Mouse (Mus musculus) lung, embryonic 15.5 days (tissue): Measurements from ENCODE around the gene Il17rb. TPM values are rescaled to one million over a fixed set of nuclear protein-coding genes. Genes with fewer than 3 reads are reported as not detected.

Source experiments
- ATAC-seq: fragments of 200-750 bp; cut with Nextera tagmentation; 2 replicates; pipeline ENCODE4 v1.8.0; 2017; ENCODE audit warnings: moderate number of reproducible peaks, borderline replicate concordance; ENCODE audit not compliant: low FRiP score, low TSS enrichment; ENCODE audit errors: extremely low read depth
- H3K27ac ChIP-seq: fragments of 300-500 bp; sonication (generic); 2 replicates; pipeline ENCODE4 v1.5.1; 2015; ENCODE audit warnings: moderate library complexity, mild to moderate bottlenecking, inconsistent platforms
- H3K27me3 ChIP-seq: fragments of 300-500 bp; sonication (generic); 2 replicates; pipeline ENCODE4 v1.6.1; 2015; ENCODE audit warnings: inconsistent platforms
- H3K36me3 ChIP-seq: fragments of 300-500 bp; sonication (generic); 2 replicates; pipeline ENCODE4 v1.6.1; 2015; ENCODE audit warnings: inconsistent platforms
- H3K4me1 ChIP-seq: fragments of 300-500 bp; sonication (generic); 2 replicates; pipeline ENCODE4 v1.6.1; 2015; ENCODE audit warnings: inconsistent platforms
- H3K4me2 ChIP-seq: fragments of 300-500 bp; sonication (generic); 2 replicates; pipeline ENCODE4 v1.6.1; 2015; ENCODE audit warnings: inconsistent platforms, mild to moderate bottlenecking, moderate library complexity
- H3K4me3 ChIP-seq: fragments of 300-500 bp; sonication (generic); 2 replicates; pipeline ENCODE4 v1.5.1; 2015; ENCODE audit warnings: mild to moderate bottlenecking, inconsistent platforms
- H3K9ac ChIP-seq: fragments of 300-500 bp; sonication (generic); 2 replicates; pipeline ENCODE4 v1.6.1; 2015; ENCODE audit warnings: inconsistent platforms
- H3K9me3 ChIP-seq: fragments of 300-500 bp; sonication (generic); 2 replicates; pipeline ENCODE4 v1.6.1; 2016; ENCODE audit warnings: inconsistent platforms
- WGBS: fragments of 180-500 bp; shearing (Covaris S2); methylation state at CpG from one replicate; pipeline ENCODE4 v1.1.7; 2015; 5-methylcytosine and 5-hydroxymethylcytosine counted together
- polyA plus RNA-seq: library from polyadenylated mRNA; unstranded; fragments of >200 nt; fragmentation: Nextera tagmentation; extraction: Ambion mirVana; gene quantifications from 2 replicates; pipeline ENCODE4 v1.2.1, GENCODE M21; 2015

The Il17rb gene
- 1.1 and 1.7 TPM in 2 replicates for polyA plus RNA-seq

DNA sequence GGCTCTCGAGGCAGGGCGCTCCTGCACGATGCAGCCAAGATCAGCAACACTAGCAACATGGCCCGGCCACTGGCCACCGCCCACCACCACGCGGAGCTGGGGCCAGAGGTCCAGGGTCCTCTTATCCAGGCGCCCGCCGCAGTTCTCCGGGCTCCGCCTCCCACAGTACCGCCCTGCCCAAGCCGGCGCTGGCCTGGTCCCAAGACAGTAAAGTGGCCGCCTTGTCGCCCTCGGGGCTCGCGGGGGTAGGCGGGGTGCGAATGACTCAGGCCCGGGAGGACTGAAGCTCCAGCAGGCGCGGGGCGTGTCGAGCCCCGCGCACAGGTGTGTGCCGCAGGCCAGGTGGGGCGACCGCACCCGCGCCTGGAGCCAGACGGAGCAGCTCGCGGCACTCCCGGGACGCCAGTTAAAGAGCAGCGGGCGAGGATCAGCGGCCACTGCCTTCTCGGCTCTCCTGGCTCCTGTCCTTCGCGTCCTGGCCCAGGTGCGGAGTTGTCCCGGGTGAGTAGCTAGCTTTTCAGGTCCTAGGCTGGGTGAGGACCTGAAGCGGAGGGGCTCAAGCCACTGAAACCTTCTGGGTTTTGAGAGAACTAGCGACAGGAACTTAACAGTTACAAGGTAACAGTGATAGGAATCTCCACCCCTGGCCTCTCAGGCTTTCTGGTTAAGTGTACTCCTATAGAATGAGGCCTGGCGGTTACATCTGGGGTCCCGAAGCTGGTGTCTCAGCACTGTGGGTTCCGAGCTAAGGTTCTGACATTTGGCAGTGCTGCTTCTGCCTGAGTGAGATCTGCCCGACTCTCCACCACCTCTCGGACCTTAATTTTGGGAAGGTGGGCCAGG is at the start of gene Il17rb, which contains the start of gene Chdh:
Gene Il17rb, minus strand, starts transcription at position 164 of the 843 bp plus-strand sequence.
Gene Chdh, plus strand, starts transcription at position 291 of the 843 bp plus-strand sequence.
- WGBS: 7% methylated on average over 53 of the region's 54 CpGs
- Histone ChIP-seq H3K9ac (peak within 1 kb of the TSS; percentile 42; the same call in 1 of the 2 replicates), H3K4me2 (peak within 1 kb of the TSS; percentile 93), H3K36me3 (no peaks in the 10 kb centered on the region), H3K27ac (0 out of 2 replicates have a peak within 1 kb of the TSS, but pooled peaks have one; percentile 34), H3K27me3 (no peaks in the 10 kb centered on the region), H3K4me1 (peaks cover 24% of the 10 kb centered on the region), H3K4me3 (peak within 1 kb of the TSS; percentile 44), H3K9me3 (no peaks in the 10 kb centered on the region)
- ATAC-seq: peak; percentile 81

DNA sequence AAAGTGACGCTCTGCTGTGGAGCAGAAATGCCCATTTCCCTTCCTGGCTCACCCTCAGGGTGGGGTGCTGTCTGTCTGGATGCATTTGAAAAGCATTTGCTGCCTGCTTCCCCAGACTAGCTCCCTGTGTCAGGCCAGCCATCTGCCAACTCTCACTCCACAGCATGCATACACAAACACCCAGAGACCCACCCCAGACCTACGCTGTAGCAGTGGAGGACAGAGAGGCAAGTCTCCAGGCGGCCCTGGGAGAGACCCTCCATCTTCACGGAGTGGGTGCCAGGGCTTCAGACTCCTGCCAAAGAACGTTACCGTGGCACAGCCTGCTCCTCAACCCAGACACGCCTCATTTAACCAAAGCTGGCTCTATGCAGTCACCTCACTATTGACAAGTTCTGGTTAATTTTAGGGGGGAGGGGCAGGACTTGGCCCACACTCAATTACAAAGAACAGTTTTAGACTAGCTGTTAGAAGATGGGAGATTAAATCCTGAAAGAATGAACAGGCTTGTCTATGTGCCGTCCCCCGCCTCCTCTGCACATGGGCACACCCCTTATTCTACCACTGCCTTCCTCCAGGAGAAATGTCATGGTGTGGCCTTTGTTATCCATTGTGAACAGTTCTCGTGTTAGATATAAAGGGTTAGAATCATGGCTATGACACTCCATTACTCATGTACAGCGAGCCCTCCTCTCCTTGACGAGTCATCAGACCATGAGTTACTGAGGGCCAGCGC is 47.5 kb upstream of the Il17rb start:
- H3K4me3 ChIP-seq: no peak overlapping the region
- H3K27me3 ChIP-seq: no peaks in the 10 kb centered on the region
- ATAC-seq: peak; percentile 90
- peaks cover 28% of the 10 kb centered on the region for H3K4me1 ChIP-seq
- no peaks in the 10 kb centered on the region for H3K36me3 ChIP-seq
- peak overlapping the region; percentile 82 for H3K27ac ChIP-seq
- H3K9me3 ChIP-seq: no peaks in the 10 kb centered on the region
- 37% methylated on average over 13 of the region's 13 CpGs for whole genome bisulfite sequencing
- H3K4me2 ChIP-seq: peak overlapping the region; percentile 16; the same call in 1 of the 2 replicates
- no peak overlapping the region for H3K9ac ChIP-seq

DNA sequence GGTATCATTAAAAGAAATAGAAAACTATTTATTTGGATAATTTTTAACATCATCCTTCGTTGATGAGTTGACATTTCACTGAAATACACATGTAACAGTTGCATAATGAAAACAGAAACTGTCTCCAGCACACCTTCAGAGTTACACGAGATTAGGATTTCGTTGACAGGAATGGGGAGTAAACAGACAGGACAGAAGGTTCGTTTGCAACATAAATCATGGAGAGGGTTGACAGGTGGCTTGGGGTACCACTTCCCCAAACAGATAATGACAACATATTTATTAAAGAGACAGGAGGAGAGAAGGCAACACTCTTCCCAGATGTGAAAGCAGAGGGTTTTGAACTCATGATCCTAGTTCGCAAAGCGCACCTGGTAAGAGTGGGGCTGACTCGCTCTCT is 46.2 kb upstream of the Il17rb start:
- Histone ChIP-seq H3K4me3 (no peak overlapping the region), H3K4me1 (peaks cover 28% of the 10 kb centered on the region), H3K27me3 (no peaks in the 10 kb centered on the region), H3K4me2 (no peak overlapping the region), H3K36me3 (no peaks in the 10 kb centered on the region), H3K9me3 (no peaks in the 10 kb centered on the region), H3K27ac (peak overlapping the region; percentile 66; the same call in 1 of the 2 replicates), H3K9ac (no peak overlapping the region)
- no peak for ATAC-seq
- 54% methylated on average over 7 of the region's 7 CpGs for WGBS

DNA sequence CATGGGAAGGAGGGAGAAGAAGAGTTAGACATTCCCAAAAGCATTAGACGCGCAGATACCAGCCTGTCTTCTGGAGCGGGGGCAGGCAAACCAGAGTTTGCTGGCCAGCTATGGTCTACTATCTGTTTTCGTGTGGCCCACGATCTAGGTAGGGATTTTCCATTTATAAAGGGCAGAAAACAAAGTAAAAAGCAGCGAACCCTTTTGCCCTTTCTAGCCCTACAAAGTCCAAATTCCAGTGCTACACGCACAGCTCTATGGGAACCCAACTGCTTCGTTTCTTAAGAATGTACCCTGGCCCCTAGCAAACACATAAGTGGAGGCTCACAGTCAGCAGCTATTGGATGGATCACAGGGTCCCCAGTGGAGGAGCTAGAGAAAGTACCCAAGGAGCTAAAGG is 41.6 kb upstream of the Il17rb start:
- Histone ChIP-seq H3K36me3 (no peaks in the 10 kb centered on the region), H3K4me2 (no peak overlapping the region), H3K27me3 (no peaks in the 10 kb centered on the region), H3K27ac (no peak overlapping the region), H3K9me3 (no peaks in the 10 kb centered on the region), H3K4me1 (peaks cover 4% of the 10 kb centered on the region; the same call in 1 of the 2 replicates), H3K9ac (no peak overlapping the region), H3K4me3 (no peak overlapping the region)
- WGBS: 82% methylated on average over 8 of the region's 8 CpGs
- ATAC-seq: no peak

DNA sequence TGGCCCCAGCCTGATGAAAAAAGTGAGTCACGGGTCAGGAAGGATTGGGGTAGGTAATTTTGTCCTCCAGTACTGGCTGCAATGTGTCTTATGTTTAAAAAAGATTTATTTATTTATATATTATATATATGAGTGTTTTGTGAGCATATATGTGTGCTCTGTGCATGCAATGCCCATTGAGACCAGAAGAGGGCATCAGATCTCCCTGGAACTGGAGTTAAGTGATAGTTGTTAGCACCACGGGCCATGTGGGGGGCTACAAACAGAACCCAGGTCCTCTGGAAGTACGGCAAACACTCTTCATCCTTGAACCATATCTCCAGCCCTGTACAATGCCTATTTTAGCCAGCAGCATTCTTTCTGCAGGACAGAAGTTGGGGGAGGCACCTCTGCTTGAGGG is 39.4 kb upstream of the Il17rb start:
- Histone ChIP-seq H3K27ac (no peak overlapping the region), H3K36me3 (no peaks in the 10 kb centered on the region; the same call in 1 of the 2 replicates), H3K27me3 (no peaks in the 10 kb centered on the region), H3K4me1 (no peaks in the 10 kb centered on the region), H3K9ac (no peak overlapping the region), H3K4me3 (no peak overlapping the region), H3K9me3 (no peaks in the 10 kb centered on the region), H3K4me2 (no peak overlapping the region)
- no peak for ATAC-seq
- WGBS: 71% methylated on average over 3 of the region's 3 CpGs

DNA sequence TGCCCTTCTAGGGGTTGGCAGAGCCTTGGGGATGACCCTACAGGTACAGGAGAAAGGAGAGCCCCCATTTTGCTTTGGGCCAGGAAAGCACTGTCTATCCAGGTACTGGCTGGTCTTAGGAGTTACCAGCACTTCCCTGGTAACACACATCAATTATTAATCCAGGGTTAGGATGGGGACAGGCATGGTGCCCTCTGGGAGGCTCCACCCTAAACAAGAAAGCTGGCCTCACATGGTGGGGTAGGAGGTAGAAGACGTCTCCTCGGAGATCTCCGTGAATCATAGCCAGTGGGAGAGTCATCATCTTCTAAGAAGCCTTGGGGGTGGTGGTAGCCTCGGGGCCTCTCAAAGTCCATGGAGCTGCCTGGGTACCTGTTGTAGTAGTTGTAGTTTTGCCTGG is 38.3 kb upstream of the Il17rb start:
- no peak for ATAC-seq
- H3K27ac ChIP-seq: no peak overlapping the region
- no peaks in the 10 kb centered on the region for H3K4me1 ChIP-seq
- H3K27me3 ChIP-seq: no peaks in the 10 kb centered on the region
- H3K9me3 ChIP-seq: no peaks in the 10 kb centered on the region
- H3K4me3 ChIP-seq: no peak overlapping the region
- no peak overlapping the region for H3K4me2 ChIP-seq
- H3K9ac ChIP-seq: no peak overlapping the region
- WGBS: 92% methylated on average over 4 of the region's 4 CpGs
- no peaks in the 10 kb centered on the region; the same call in 1 of the 2 replicates for H3K36me3 ChIP-seq

DNA sequence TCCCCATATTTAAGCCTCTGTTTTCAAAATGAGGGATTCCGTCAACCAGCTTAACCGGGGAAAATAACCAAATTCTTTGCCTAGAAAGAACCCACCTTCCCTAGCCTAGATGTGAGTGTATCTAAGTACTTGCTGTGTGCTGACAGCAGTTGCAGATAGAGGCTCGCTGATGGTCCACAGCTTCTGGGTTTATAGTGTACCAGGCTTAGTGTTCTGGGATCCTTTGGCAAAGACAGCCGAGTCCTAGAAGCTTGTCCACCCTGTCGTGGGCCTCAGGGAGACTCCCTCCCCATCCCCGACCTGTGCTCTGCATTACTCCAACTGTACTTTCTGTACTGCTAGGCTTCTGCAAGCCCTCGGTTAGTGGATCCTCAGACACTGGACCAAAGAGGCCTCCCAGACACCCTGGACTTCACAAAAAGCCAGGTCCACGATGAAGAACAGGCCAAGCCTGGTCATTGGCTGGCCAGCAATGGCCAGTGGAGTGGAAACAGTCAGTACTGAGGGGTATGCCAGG is 37.1 kb upstream of the Il17rb start:
- no peak for ATAC-seq
- no peaks in the 10 kb centered on the region for H3K4me1 ChIP-seq
- no peak overlapping the region for H3K4me3 ChIP-seq
- H3K27me3 ChIP-seq: no peaks in the 10 kb centered on the region
- WGBS: 79% methylated on average over 8 of the region's 8 CpGs
- no peak overlapping the region for H3K9ac ChIP-seq
- H3K27ac ChIP-seq: no peak overlapping the region
- no peak overlapping the region for H3K4me2 ChIP-seq
- no peaks in the 10 kb centered on the region; the same call in 1 of the 2 replicates for H3K36me3 ChIP-seq
- H3K9me3 ChIP-seq: no peaks in the 10 kb centered on the region

DNA sequence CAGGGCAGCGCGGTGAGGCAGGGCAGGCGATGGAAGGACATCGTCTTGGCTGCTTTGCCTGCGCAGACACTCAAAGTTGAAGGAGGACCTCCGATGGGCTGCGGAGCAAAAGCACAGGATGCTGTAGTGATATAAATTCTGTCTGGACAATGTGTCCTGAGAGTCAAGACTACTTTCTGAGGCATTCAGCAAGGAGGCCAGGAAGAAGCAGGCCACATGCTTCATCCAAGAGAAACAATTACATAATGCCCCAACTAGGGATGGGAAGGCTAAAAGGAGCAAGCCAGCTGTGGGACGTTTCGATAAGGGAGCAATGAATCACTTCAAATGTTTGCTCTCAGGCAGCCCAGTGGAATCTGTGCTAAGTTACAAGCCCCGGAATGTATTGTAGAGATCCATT is 36.5 kb upstream of the Il17rb start:
- H3K27me3 ChIP-seq: no peaks in the 10 kb centered on the region
- H3K9me3 ChIP-seq: no peaks in the 10 kb centered on the region
- H3K4me1 ChIP-seq: no peaks in the 10 kb centered on the region
- H3K27ac ChIP-seq: no peak overlapping the region
- H3K4me2 ChIP-seq: no peak overlapping the region
- H3K9ac ChIP-seq: no peak overlapping the region
- no peaks in the 10 kb centered on the region; the same call in 1 of the 2 replicates for H3K36me3 ChIP-seq
- H3K4me3 ChIP-seq: no peak overlapping the region
- ATAC-seq: no peak
- WGBS: 66% methylated on average over 10 of the region's 10 CpGs

DNA sequence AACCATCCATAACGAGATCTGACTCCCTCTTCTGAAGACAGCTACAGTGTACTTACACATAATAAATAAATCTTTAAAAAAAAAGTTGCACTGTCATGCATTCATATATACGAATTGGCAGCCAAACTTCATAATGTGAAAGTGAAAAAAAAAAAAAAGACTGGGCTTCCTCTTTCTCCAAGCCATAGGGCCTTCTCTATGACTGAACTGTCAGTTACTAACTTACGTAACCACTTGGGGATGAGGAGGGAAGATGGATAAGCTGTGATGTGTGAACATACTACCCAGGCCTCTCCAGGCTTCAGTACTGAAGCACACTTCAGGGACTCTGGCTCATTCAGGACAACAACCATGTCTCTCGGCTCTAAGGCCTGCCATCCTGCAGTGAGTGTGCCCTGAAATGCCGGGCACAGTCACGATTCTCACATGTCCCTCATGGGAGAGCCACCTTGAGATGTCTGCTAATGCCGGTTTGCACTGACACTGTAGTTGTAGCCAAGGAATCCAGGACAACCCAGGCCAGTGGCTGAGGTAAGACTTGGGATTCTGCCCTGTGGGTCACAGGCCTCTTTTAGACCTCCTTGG is 34.8 kb upstream of the Il17rb start:
- H3K4me3 ChIP-seq: no peak overlapping the region
- WGBS: 66% methylated on average over 7 of the region's 7 CpGs
- no peak overlapping the region for H3K27ac ChIP-seq
- H3K4me2 ChIP-seq: no peak overlapping the region
- no peaks in the 10 kb centered on the region for H3K27me3 ChIP-seq
- no peak overlapping the region for H3K9ac ChIP-seq
- no peaks in the 10 kb centered on the region; the same call in 1 of the 2 replicates for H3K36me3 ChIP-seq
- H3K9me3 ChIP-seq: no peaks in the 10 kb centered on the region
- ATAC-seq: no peak
- peaks cover 7% of the 10 kb centered on the region; the same call in 1 of the 2 replicates for H3K4me1 ChIP-seq

DNA sequence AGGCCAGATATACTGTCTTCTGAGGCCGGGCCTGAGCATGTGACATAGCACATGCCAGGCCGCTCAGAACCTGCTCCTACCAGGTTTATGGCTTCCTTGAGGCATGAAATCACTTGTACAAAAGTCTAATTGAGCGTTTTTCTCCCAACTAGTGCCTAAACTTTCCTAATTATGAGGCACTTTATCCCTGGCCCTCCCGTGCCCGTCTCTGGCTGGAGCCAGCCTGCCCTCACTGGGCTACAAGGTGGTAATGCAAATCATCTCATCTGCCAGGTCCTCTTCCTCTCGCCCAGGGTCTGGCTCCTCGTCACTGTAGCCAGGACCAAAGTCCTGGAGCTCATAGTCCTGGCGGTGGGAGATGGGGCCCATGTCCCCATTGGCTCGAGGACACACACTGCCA is 33.1 kb upstream of the Il17rb start:
- Histone ChIP-seq H3K4me2 (no peak overlapping the region), H3K9ac (no peak overlapping the region), H3K27me3 (no peaks in the 10 kb centered on the region), H3K9me3 (no peaks in the 10 kb centered on the region), H3K27ac (no peak overlapping the region), H3K36me3 (no peaks in the 10 kb centered on the region; the same call in 1 of the 2 replicates), H3K4me1 (peaks cover 7% of the 10 kb centered on the region; the same call in 1 of the 2 replicates), H3K4me3 (no peak overlapping the region)
- ATAC-seq: no peak
- 86% methylated on average over 9 of the region's 9 CpGs for WGBS

DNA sequence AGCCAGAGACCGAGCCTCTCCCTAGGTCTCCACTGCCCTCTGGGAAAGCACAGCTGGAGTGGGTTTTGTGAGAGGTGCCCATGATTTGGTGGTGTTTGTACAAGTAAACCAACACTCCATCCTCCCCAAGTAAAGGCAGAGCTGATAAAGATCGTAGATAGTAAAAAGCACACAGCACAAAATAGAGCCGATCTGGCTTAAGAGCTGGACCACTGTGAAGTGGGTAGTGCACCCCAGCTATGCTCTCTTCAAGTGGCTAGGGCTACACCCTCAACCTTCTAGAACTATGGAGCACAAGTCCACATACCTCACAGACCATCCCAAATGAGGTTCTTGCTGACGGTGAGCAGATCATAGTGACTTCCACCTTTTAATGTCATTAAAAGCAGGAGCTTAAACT is 30.7 kb upstream of the Il17rb start:
- Histone ChIP-seq H3K27me3 (no peaks in the 10 kb centered on the region), H3K4me2 (no peak overlapping the region), H3K9ac (no peak overlapping the region), H3K4me3 (no peak overlapping the region), H3K9me3 (no peaks in the 10 kb centered on the region), H3K36me3 (no peaks in the 10 kb centered on the region), H3K4me1 (peaks cover 7% of the 10 kb centered on the region; the same call in 1 of the 2 replicates), H3K27ac (no peak overlapping the region)
- WGBS: 43% methylated on average over 4 of the region's 4 CpGs
- ATAC-seq: no peak; the same call in 1 of the 2 replicates
